Mouse (Mus musculus): Measurements from ENCODE around the gene Zfp637. TPM values are rescaled to one million over a fixed set of nuclear protein-coding genes. Genes with fewer than 3 reads are reported as not detected.

The Zfp637 gene
- polyA plus RNA-seq (2015; fragmentation: Nextera tagmentation; extraction: Ambion mirVana), result 140 and 143 TPM in 2 replicates

- no peaks in the 10 kb centered on the region for H3K27me3 ChIP-seq
- H3K9me3 ChIP-seq, result no peaks in the 10 kb centered on the region
- peak within 1 kb of the TSS; percentile 72 for H3K4me2 ChIP-seq
- H3K27ac ChIP-seq (replicated peaks), result peak within 1 kb of the TSS; percentile 96
- H3K36me3 ChIP-seq, result peaks cover 30% of the 10 kb centered on the region
- peak; percentile 97 for ATAC-seq (ENCODE audit: low read depth)
- peak within 1 kb of the TSS; percentile 67 for H3K4me3 ChIP-seq
- under 1% methylated on average over 66 of the region's 66 CpGs for WGBS
- H3K4me1 ChIP-seq (replicated peaks), result peaks cover 17% of the 10 kb centered on the region
- peak within 1 kb of the TSS; percentile 92 for H3K9ac ChIP-seq
Measured at GRCm38 (mm10) chr6:117840686-117841510, at the start of gene Zfp637. Gene Zfp637 (plus strand): TSS chr6:117841180.

GRCm38 (mm10) chr6:117795251-117795650, 45.7 kb upstream of the Zfp637 start:
- no peaks in the 10 kb centered on the region for H3K9me3 ChIP-seq
- 91% methylated on average over 3 of the region's 3 CpGs for WGBS

GRCm38 (mm10) chr6:117800824-117801223, 40.2 kb upstream of the Zfp637 start:
- no peak overlapping the region for H3K9ac ChIP-seq
- H3K27me3 ChIP-seq, result no peaks in the 10 kb centered on the region
- H3K9me3 ChIP-seq, result no peaks in the 10 kb centered on the region
- H3K36me3 ChIP-seq, result no peaks in the 10 kb centered on the region
- ATAC-seq (ENCODE audit: low read depth), result no peak
- no peak overlapping the region for H3K4me3 ChIP-seq
- no peak overlapping the region for H3K27ac ChIP-seq (replicated peaks)
- H3K4me2 ChIP-seq, result no peak overlapping the region
- WGBS, result 79% methylated on average over 7 of the region's 7 CpGs
- H3K4me1 ChIP-seq (replicated peaks), result no peaks in the 10 kb centered on the region

More at GRCm38 (mm10) chr6:117795251-117795650, 45.7 kb upstream of the Zfp637 start:
- no peak overlapping the region for H3K9ac ChIP-seq
- H3K27me3 ChIP-seq, result no peaks in the 10 kb centered on the region
- no peaks in the 10 kb centered on the region for H3K36me3 ChIP-seq
- H3K4me3 ChIP-seq, result no peak overlapping the region
- no peaks in the 10 kb centered on the region for H3K4me1 ChIP-seq (replicated peaks)
- no peak overlapping the region for H3K4me2 ChIP-seq
- H3K27ac ChIP-seq (replicated peaks), result no peak overlapping the region
- ATAC-seq (ENCODE audit: low read depth), result no peak

- Histone ChIP-seq H3K9me3 (no peaks in the 10 kb centered on the region), H3K27me3 (no peaks in the 10 kb centered on the region), H3K27ac (replicated peaks) (no peak overlapping the region), H3K4me3 (no peak overlapping the region), H3K9ac (no peak overlapping the region), H3K4me2 (no peak overlapping the region), H3K36me3 (no peaks in the 10 kb centered on the region), H3K4me1 (replicated peaks) (no peaks in the 10 kb centered on the region)
- 86% methylated on average over 6 of the region's 6 CpGs for WGBS
- no peak for ATAC-seq (ENCODE audit: low read depth)
Measured at GRCm38 (mm10) chr6:117801801-117802200, 39.2 kb upstream of the Zfp637 start.

GRCm38 (mm10) chr6:117807756-117808155, 33.2 kb upstream of the Zfp637 start:
- Histone ChIP-seq H3K4me1 (replicated peaks) (no peaks in the 10 kb centered on the region), H3K9ac (no peak overlapping the region), H3K36me3 (no peaks in the 10 kb centered on the region), H3K4me2 (no peak overlapping the region), H3K9me3 (no peaks in the 10 kb centered on the region), H3K27me3 (no peaks in the 10 kb centered on the region), H3K27ac (replicated peaks) (no peak overlapping the region), H3K4me3 (no peak overlapping the region)
- ATAC-seq (ENCODE audit: low read depth), result no peak
- WGBS, result 100% methylated on average over 1 of the region's 1 CpGs

- Histone ChIP-seq H3K9me3 (no peaks in the 10 kb centered on the region), H3K27ac (replicated peaks) (no peak overlapping the region), H3K36me3 (no peaks in the 10 kb centered on the region), H3K4me1 (replicated peaks) (no peaks in the 10 kb centered on the region), H3K4me3 (no peak overlapping the region), H3K4me2 (no peak overlapping the region), H3K9ac (no peak overlapping the region), H3K27me3 (no peaks in the 10 kb centered on the region)
- WGBS, result 96% methylated on average over 6 of the region's 6 CpGs
- no peak for ATAC-seq (ENCODE audit: low read depth)
Measured at GRCm38 (mm10) chr6:117809816-117810215, 31.2 kb upstream of the Zfp637 start.

GRCm38 (mm10) chr6:117810717-117811116, 30.3 kb upstream of the Zfp637 start:
- ATAC-seq (ENCODE audit: low read depth), result no peak
- Histone ChIP-seq H3K36me3 (no peaks in the 10 kb centered on the region), H3K4me1 (replicated peaks) (no peaks in the 10 kb centered on the region), H3K9ac (no peak overlapping the region), H3K27ac (replicated peaks) (no peak overlapping the region), H3K4me2 (no peak overlapping the region), H3K27me3 (no peaks in the 10 kb centered on the region), H3K9me3 (no peaks in the 10 kb centered on the region), H3K4me3 (no peak overlapping the region)
- 75% methylated on average over 4 of the region's 4 CpGs for WGBS

GRCm38 (mm10) chr6:117811256-117811655, 29.7 kb upstream of the Zfp637 start:
- Histone ChIP-seq H3K27me3 (no peaks in the 10 kb centered on the region), H3K4me3 (no peak overlapping the region), H3K27ac (replicated peaks) (no peak overlapping the region), H3K9me3 (no peaks in the 10 kb centered on the region), H3K4me2 (no peak overlapping the region), H3K4me1 (replicated peaks) (no peaks in the 10 kb centered on the region), H3K36me3 (no peaks in the 10 kb centered on the region), H3K9ac (no peak overlapping the region)
- ATAC-seq (ENCODE audit: low read depth), result no peak
- 79% methylated on average over 5 of the region's 5 CpGs for WGBS

GRCm38 (mm10) chr6:117814681-117815080, 26.3 kb upstream of the Zfp637 start:
- H3K36me3 ChIP-seq, result no peaks in the 10 kb centered on the region
- no peaks in the 10 kb centered on the region for H3K9me3 ChIP-seq
- H3K9ac ChIP-seq, result no peak overlapping the region
- no peak for ATAC-seq (ENCODE audit: low read depth)
- H3K27me3 ChIP-seq, result no peaks in the 10 kb centered on the region
- no peak overlapping the region for H3K4me3 ChIP-seq
- no peak overlapping the region for H3K4me2 ChIP-seq
- no peaks in the 10 kb centered on the region for H3K4me1 ChIP-seq (replicated peaks)
- no peak overlapping the region for H3K27ac ChIP-seq (replicated peaks)

GRCm38 (mm10) chr6:117817108-117817541, 23.9 kb upstream of the Zfp637 start:
- H3K27me3 ChIP-seq, result no peaks in the 10 kb centered on the region
- no peaks in the 10 kb centered on the region for H3K36me3 ChIP-seq
- H3K4me3 ChIP-seq, result no peak overlapping the region
- no peak overlapping the region for H3K9ac ChIP-seq
- 81% methylated on average over 4 of the region's 5 CpGs for WGBS
- H3K27ac ChIP-seq (replicated peaks), result no peak overlapping the region
- no peaks in the 10 kb centered on the region for H3K9me3 ChIP-seq
- no peaks in the 10 kb centered on the region for H3K4me1 ChIP-seq (replicated peaks)
- no peak overlapping the region for H3K4me2 ChIP-seq
- no peak for ATAC-seq (ENCODE audit: low read depth)

- Histone ChIP-seq H3K9ac (no peak overlapping the region), H3K9me3 (no peaks in the 10 kb centered on the region), H3K36me3 (no peaks in the 10 kb centered on the region), H3K4me3 (no peak overlapping the region), H3K4me1 (replicated peaks) (no peaks in the 10 kb centered on the region), H3K27ac (replicated peaks) (no peak overlapping the region), H3K4me2 (no peak overlapping the region), H3K27me3 (0 out of 2 replicates have a peak, but pooled peaks cover 5% of the 10 kb centered on the region)
- no peak for ATAC-seq (ENCODE audit: low read depth)
- WGBS, result 93% methylated on average over 14 of the region's 14 CpGs
Measured at GRCm38 (mm10) chr6:117820327-117820726, 20.7 kb upstream of the Zfp637 start.

GRCm38 (mm10) chr6:117825369-117825768, 15.6 kb upstream of the Zfp637 start:
- H3K9me3 ChIP-seq, result no peaks in the 10 kb centered on the region
- H3K27me3 ChIP-seq, result peaks cover 20% of the 10 kb centered on the region
- no peak overlapping the region for H3K9ac ChIP-seq
- no peak overlapping the region for H3K27ac ChIP-seq (replicated peaks)
- 13% methylated on average over 4 of the region's 4 CpGs for WGBS
- no peak overlapping the region for H3K4me3 ChIP-seq
- H3K4me1 ChIP-seq (replicated peaks), result no peaks in the 10 kb centered on the region
- no peaks in the 10 kb centered on the region for H3K36me3 ChIP-seq
- peak; percentile 71 for ATAC-seq (ENCODE audit: low read depth)
- no peak overlapping the region for H3K4me2 ChIP-seq

GRCm38 (mm10) chr6:117828273-117828672, 12.7 kb upstream of the Zfp637 start:
- no peak; the same call in 1 of the 2 replicates for ATAC-seq (ENCODE audit: low read depth)
- Histone ChIP-seq H3K9me3 (no peaks in the 10 kb centered on the region), H3K27me3 (peaks cover 20% of the 10 kb centered on the region), H3K9ac (no peak overlapping the region), H3K4me2 (no peak overlapping the region), H3K27ac (replicated peaks) (no peak overlapping the region), H3K4me1 (replicated peaks) (no peaks in the 10 kb centered on the region), H3K4me3 (no peak overlapping the region), H3K36me3 (no peaks in the 10 kb centered on the region)
- 18% methylated on average over 9 of the region's 9 CpGs for WGBS
